Mouse (Mus musculus): ENCODE measurements at regions not wholly inside any gene's neighbourhood (a gene's known extent, or its start where the extent isn't known, plus 50 kb on each side); places are given as distances from the start of the nearest gene placed in this dataset.
A peak's percentile ranks its signal among the peaks of the same experiment; 100 is the strongest.
"Not testable (repeated sequence)": the region's sequence is repeated elsewhere in the genome, so short reads cannot be mapped to it uniquely, and the experiment has no call there.

DNA sequence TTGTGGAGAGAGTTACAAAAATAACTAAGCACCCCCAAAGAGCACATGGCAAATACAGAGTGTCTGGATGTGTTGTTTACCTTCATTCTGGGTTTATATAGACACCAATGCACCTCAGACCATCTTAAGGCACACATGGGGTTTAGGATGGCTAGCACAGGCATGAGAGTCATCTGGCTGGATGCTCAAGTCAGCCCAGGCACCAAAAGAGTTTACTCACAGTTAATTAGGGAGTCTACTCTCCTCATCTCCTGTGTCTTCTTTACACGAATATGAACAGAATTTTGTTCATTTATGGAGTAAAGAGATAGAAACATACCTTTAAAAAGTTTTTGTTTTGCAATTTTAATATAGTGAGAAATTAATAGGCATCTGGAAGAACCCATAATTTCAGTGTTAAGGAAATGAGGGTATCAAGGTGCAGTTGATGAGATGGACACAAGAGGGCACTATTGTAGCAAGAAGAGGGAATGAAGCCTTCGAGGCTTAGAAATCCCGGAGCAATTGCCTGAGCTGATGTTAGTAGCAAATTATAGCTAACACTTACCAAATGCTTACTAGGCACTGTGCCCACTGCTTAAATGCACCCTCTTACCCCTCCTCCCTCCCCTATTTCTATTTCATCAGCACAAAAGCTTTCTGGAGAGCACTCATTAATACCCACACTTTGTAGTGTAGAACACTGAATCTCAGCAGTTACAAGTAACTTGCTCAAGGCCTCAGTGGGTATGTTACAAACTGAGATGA lies 174.6 kb downstream of the Eepd1 start:
- DNase-seq (ENCODE audit: extremely low spot score, low spot score) = peak; percentile 19

DNA sequence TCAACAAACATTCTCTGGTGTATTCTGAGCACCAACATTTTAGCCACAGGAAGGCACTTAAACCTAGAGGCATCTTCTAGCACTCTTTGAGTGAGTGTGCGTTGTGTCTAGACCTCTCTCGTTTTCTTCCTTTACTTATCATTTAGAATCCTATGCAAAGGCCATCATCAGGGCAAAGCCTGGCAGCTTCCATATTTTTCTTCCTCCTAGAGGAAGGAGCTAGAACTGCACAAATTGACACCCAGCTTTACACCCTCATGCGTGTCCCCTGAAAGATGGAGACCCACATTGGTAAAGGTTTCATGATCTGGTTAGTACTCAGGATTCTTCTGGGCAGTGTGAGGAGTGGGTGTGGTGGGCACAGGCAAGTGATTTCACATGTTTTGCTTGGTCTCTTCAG lies 175.2 kb downstream of the Eepd1 start:
- DNase-seq (ENCODE audit: extremely low spot score, low spot score) = no peak

DNA sequence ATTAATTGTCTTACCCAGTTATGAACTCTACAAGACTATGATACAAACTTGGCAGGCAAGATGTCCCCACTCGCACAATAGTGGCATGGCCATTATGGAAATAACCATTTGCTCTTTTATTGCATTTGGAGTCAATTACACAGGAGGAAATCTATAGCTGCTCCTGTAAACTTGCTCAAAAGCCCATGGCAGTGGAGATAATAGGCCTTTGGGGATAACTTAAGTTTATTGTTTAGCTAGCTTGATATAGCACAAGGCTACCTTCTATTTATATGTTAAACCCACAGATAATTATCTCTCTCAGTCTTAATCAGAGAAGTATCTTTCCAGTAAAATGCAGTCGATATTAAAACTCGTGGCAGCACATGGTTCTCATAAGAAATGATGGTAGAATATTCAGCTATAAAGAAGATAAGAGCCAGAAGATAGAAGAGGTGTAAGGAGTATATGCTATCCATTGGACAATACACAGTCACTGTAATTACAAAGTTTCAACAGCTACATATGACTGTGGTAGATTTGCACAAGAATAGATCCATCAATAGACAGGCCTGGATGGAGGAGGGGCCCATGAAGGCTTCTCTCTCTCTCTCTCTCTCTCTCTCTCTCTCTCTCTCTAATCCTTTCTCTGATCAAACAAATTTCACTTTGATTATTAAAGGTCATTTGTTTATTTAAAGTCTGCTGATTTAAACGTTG lies 202.4 kb downstream of the Eepd1 start:
- DNase-seq (ENCODE audit: extremely low spot score, low spot score) = no peak

DNA sequence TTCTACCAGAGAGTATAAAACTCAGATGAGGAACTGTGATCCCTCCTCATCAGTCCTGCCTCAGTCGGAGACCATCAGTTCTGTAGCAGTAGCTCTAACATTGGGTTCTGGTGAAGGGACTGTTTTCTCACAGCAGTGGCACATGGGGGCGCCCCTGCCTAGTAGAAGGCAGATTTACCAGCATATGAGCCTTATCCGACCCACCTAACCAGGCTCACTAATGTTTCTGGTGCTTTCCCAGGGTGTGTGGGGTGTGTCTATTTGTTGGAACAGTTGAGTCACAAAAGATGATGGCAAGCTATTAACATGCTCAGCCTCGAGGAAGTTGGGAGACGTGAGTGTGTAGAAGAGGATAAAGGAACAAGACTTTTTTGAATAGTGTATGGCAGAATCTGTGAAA lies 212.3 kb downstream of the Eepd1 start:
- DNase-seq (ENCODE audit: extremely low spot score, low spot score) = peak; percentile 22

DNA sequence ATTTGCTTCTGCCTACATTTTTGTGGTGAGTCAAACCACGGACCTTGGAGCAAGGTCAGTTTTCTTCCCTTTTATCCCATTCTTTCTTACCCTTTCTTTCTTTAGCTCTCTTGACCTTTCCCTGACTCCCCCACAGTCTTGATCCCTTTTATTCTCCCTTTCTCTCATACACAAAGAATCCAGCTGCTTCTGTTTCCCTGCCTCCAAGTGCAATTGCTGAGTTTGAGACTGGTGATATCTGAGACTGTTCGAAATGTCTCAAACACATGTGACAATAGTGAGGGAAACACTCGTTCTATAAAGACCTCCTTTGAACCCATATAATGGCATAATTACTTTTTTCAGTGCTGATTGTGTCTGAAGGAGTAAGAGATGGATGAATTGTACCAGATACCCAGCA lies 213.7 kb downstream of the Eepd1 start:
- DNase-seq (ENCODE audit: extremely low spot score, low spot score) = no peak

DNA sequence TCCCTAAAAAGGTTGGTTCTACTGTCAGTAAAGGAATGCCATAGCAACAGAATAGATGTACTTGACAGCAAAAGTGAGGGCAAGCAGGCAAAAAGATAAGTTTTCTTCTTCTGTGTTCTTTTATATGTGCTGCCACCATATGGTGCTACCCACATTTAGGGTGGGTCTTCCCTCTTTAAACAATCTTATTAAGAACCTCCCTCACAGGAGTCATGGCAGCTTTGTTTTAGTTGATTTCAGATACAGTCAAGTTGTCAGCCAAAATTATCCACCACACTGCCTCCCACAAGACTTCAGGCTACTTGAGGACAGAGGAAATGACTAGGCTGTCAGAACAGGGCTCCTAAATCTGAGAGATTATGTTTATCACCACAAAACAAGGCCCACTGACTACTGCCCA lies 232.3 kb downstream of the Eepd1 start:
- DNase-seq (ENCODE audit: extremely low spot score, low spot score) = no peak

DNA sequence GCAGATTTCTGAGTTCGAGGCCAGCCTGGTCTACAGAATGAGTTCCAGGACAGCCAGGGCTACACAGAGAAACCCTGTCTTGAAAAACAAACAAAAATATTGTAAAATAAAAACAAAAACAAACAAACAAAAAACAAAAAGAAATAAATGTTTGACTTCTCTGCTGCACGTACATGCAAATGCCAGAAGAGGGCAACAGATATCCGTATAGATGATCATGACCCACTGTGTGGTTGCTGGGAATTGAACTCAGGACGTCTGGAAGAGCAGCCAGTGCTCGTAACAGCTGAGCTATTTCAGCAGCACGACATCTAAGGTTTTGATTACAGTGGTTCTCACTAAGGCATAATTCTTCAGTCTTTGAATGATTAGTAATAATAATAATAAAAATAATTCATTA lies 262.8 kb downstream of the Eepd1 start:
- DNase-seq (ENCODE audit: extremely low spot score, low spot score) = no peak

DNA sequence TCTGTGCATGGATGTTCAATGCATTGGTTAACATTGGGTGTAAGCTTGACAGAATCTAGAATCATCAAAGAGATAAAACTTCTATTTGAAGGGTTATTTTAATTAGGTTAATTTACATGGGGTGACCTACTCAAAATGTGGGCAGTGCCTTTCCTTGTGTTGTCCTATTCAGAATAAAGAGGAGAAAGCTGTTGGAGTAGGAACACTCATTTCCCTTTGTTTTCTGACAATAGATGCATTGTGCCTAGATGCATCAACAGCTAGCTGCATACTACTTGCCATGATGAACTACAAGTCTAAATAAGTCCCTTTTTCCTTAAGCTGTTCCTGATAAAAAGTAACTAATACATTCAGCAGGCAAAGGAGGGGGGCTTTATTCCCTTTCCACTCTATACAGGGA lies 269.8 kb downstream of the Eepd1 start:
- no peak for DNase-seq (ENCODE audit: extremely low spot score, low spot score)

DNA sequence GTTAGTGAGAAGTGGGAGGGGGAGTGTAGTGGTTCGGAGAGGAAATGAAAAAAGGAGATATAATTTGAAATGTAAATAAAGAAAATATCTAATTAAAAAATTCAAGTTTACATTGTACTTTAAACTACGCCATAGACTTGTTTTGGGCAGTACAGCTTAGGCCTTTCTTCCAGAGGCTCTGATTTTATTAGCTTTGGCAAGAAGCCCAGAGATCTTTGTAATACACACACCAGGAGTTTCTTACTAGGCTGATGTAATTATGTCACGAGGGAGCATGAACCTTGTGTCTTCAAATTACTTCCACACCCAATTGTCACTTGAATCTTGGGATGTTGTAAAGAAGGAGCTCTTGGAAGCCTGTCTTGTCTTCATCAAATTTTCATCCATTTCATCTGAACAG lies 292.6 kb downstream of the Eepd1 start:
- no peak for DNase-seq (ENCODE audit: extremely low spot score, low spot score)

DNA sequence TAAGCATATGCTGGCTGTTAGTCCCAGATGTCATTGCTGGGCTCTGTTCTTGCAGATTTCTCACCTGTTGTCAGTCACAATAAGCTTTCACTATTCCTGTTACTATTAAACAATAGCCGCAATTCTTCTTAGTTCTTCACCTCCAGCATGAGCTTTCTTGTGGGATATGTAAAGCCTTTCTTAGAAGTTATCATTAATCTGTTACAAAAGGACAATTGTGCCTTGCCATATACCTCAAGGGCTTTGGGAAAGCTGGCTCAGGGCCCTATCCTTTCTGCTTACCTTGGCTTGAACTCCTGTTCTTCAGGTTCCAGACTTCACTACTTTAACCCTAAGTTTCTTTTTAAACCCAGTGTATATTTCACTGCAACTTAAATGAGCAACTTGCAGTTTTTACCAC lies 301.3 kb downstream of the Eepd1 start:
- no peak for DNase-seq (ENCODE audit: extremely low spot score, low spot score)

DNA sequence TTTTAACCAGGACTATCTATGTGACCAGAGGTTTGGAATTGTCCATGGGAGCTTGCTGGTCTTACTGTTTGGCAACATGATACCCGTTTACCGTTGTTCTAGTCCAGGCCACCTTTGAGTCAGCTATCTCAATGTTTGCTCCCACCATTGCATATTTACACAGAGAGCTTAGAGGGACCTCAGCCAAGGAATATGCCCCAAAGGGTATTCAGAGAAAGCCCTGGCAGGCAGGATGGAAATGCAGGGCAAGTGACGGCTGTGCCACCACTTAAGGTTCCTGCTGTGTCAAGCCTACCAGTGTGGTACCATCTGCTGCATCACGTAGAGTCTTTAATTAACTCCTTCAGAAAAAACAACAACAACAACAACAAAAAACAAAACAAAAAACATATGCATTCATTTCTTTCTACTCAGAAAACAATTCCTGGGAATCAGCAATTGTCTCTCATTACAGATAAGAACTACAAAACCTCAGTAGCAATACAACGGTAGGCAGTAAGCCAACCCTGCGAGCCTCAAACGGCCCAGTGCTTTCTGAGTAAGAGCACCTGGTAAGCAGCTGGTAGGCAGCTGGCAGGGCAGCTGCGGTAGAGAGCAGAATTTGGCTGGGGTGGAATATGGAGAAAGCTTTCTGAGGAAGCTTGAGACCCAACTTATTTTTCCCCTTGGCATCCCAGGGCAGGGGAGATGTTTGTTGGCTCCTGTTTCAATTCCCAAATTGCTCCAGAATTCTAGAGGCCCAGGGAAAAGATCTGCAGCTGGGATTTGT lies 314.0 kb downstream of the Eepd1 start:
- no peak for DNase-seq (ENCODE audit: extremely low spot score, low spot score)

DNA sequence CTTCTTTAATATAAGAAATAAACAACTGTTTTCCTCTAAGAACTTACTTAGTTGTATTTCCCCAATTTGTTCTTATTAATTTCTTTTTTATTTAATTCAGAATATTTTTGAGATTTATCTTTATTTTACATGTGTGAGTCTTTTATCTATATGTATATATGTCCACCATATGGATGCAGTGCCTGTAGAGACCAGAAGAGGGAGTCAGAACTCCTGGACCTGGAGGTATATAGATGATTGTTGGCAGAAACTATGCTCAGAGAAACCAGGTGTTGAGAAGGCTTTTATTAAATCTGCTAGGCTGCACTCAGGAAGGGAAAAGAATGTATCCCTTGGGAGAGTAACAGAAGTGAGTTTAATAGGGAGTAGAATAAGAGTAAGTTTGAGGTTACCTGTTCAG lies 328.2 kb downstream of the Eepd1 start:
- no peak for DNase-seq (ENCODE audit: extremely low spot score, low spot score)

DNA sequence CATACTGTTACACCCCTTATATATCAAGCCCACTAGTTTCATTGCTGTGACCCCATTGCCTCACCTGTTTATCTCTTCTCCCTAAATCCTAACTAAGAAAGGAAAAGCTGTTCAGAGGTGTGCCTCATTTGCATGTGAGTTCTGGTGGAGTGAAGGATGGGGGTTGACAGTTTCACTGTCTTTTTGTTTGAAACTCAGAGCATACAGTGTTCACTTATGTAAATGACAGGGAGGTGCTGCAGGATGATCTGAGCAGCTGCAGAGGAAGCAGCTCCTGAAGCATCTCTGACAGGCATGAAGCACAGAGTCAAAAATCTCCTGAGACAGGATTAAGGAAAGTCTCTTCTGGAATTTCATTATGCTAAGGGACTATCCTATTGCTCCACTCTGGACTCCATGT lies 351.9 kb downstream of the Eepd1 start:
- no peak for DNase-seq (ENCODE audit: extremely low spot score, low spot score)

DNA sequence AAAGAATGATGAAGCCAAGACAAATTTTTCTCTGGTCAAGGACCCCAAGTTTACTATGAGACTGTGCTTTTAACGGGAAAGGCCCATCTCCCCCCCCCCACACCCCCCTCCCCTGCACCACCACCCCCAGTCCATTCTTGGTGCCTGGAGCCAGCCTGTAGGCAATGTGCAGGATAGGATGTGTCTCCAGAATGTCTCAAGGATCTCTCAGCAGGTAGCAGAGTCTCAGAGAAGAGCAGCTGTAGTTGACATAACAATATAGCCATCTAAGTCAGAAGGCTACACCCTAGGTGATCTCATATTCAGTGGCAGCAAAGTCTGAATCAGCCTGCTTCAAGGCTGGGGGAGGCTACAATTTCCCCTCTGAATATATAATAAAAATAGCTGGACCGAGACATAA lies 368.6 kb downstream of the Eepd1 start:
- not testable (repeated sequence) for DNase-seq (ENCODE audit: extremely low spot score, low spot score)

DNA sequence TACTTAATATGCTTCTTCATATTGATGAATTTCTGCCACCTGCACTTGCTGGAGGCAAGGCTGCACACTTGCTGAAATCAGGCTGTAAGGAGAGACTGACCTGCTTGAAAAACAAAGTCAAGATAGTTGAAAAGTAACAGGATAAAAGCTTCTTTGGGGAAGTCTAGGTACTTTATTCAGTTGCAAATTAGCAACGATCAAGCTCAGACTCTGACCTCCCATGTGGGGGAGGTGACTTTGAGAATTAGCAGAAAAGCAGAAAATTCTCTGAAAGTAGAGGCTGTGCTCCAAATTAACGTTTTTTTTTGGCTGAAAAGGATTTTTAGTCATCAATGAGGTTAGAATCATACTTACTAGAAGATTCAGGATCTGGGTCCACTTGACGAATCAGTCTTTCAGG lies 369.3 kb downstream of the Eepd1 start:
- not testable (repeated sequence) for DNase-seq (ENCODE audit: extremely low spot score, low spot score)

DNA sequence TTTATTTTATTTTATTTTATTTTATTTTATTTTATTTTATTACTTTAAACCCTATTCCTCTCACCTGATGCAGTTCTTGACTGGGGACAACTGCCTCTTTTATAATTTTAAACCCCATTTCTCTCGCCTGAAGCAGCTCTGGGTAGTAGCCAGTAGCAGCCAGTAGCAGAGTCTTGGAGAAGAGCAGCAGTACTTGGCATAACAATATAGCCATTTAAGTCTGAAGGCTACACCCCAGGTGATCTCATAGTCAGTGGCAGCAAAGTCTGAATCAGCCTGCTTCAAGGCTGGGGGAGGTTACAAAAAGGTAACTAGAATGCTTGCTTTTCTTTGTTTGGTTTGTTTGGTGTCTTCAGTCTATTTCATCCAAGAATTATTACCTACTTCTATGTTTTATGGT lies 373.2 kb downstream of the Eepd1 start:
- DNase-seq (ENCODE audit: extremely low spot score, low spot score) = no peak

DNA sequence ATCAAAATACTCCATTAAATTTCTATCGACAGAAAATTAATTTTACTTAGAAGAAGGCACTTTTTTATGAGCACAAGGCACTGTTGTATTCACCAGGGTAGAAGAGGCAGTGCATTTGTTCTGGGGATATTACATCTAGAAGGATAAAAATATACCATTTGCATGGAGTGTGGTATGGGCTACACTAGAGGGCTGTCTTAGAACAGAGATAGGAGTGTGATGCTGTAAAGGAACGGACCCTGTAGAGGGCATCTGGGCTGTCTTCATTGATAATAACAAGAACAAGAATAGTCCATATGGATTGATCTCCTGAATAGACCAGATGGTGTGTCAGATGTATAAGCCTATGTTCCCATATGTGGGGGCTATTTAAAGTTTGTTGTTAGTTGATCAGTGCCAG lies 388.9 kb downstream of the Eepd1 start:
- DNase-seq (ENCODE audit: extremely low spot score, low spot score) = no peak

DNA sequence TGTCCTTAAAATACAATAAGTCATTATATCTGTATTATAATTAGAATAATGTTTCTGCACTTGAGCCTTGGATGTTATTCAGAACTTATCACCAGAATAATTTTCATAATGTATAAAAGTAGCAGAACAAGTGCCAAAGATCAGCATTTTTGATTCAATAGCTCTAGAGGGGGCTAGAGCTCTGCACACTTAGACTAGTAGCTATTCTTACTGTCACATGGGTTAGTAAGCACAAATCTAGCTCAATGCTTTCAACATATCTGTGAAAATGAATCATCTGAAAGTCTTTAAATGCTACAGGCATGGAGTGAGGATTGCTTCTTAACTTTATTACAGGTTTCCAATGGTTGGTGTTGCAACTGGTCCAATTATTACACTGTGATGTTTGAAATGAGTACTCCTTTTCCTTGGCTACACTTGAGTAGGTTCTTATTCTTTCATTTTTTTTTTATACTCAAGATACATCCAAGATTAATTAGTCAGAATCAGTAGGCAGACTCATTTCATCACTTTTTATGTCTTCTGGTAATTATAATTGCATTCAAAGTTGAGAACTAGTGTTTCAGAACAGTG lies 415.1 kb downstream of the Eepd1 start:
- no peak for DNase-seq (ENCODE audit: extremely low spot score, low spot score)
